Mouse (Mus musculus) cerebellum, adult 9-11 months (tissue): Measurements from ENCODE around the gene Speer2.

Experiments
- DNase-seq: peaks from one replicate; pipeline ENCODE4 v3.0.0; 2022

Speer2 gene

GRCm38 (mm10) chr16:69863644-69864043 is at the start of gene Speer2:
Speer2 (minus strand) TSS chr16:69863744.
- no peak for DNase-seq

GRCm38 (mm10) chr16:69904303-69904702 is 40.8 kb upstream of the Speer2 start:
- DNase-seq, result no peak

GRCm38 (mm10) chr16:69880712-69881111 is 17.2 kb upstream of the Speer2 start:
- no peak for DNase-seq

GRCm38 (mm10) chr16:69836628-69837027 is 26.9 kb downstream of the Speer2 start:
- DNase-seq, result no peak

GRCm38 (mm10) chr16:69813652-69814051 is 49.9 kb downstream of the Speer2 start:
- no peak for DNase-seq
